Mouse (Mus musculus): ENCODE data around the gene Sema3a. TPM values are rescaled to one million over a fixed set of nuclear protein-coding genes. Genes with fewer than 3 reads are reported as not detected.

Gene Sema3a
- polyA plus RNA-seq (2012; ENCODE audit: insufficient read depth, insufficient read length, missing spikeins): not detected in 2 replicates

DNA sequence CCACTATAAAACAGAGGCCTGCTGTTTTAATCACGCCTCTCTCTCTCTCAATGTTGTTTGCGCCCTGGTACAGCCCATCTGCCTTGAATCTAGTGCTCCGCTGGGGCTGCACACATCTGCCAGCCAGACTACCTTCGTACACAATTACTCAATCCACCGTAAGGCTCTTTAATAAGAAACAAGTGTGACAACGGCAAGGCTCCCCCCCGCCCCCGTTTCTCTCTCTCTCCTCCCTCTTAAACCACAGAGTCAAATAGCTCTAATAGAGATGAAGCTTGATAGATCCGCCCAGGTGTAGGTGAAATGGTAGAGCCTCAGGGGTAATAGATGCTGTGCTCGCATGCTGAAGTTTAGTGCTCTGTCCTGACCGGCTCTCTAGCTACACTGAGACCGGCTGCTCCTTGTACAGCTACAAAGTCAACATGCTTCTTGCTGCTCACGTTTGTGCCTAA is at the start of gene Sema3a:
TSS of gene Sema3a (plus strand) at position 174 of the 452 bp plus-strand sequence.
- Histone ChIP-seq H3K4me3 (ENCODE audit: insufficient read depth, low read depth, low read length) (no peak within 1 kb of the TSS), H3K4me1 (ENCODE audit: control insufficient read depth, insufficient read depth, insufficient read length, low read length) (no peaks in the 10 kb centered on the region), H3K27ac (replicated peaks; ENCODE audit: low read depth, low read length) (no peak within 1 kb of the TSS)

DNA sequence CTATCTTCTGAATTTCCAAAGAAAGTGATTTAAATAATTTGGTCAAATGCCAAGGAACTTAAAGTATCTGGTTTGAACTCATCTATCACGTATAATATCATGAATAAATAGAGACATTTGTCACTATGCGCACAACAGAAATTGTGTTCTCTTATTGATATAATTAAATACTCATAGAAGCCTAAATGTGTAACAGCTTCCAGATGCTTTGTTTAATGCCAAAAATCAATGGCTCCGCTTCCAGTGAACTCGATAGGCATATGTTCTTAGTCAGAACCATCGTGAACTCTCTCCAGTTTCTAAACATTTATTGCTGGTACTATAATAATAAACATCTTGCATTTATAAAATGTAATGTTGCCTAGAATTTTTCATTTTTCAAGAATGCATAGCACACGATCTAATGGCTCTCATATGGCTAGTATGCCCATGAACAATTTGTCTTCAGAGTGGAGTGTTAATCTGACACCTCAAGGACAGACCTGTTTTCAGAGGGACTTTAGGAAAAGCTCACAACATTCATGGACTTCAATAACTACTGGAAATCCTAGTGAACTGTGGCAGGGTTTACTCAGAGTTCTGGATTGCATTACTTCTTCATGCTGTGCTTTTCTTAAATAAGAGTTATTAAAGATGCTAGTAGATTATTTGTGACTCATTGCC is 40.3 kb upstream of the Sema3a start:
- no peak overlapping the region for H3K27ac ChIP-seq (replicated peaks; ENCODE audit: low read depth, low read length)
- no peaks in the 10 kb centered on the region for H3K4me1 ChIP-seq (ENCODE audit: control insufficient read depth, insufficient read depth, insufficient read length, low read length)
- H3K4me3 ChIP-seq (ENCODE audit: insufficient read depth, low read depth, low read length): no peak overlapping the region

DNA sequence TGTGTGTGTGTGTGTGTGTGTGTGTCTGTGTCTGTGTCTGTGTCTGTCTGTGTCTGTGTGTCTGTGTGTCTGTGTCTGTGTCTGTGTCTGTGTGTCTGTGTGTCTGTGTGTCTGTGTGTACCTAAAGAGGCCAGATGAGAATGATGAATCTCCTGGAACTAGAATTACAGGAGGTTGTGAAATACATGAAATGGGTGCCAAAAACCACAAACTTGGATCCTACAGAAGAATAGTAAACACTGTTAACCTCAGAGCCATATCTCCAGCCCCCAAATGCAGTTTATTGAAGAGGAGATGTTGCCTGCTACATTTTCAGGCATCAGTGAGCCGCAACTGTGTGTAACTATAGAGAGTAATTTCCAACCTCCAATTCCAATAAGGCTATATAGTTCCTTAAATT is 34.8 kb upstream of the Sema3a start:
- H3K4me1 ChIP-seq (ENCODE audit: control insufficient read depth, insufficient read depth, insufficient read length, low read length): no peaks in the 10 kb centered on the region
- no peak overlapping the region for H3K27ac ChIP-seq (replicated peaks; ENCODE audit: low read depth, low read length)
- no peak overlapping the region for H3K4me3 ChIP-seq (ENCODE audit: insufficient read depth, low read depth, low read length)

DNA sequence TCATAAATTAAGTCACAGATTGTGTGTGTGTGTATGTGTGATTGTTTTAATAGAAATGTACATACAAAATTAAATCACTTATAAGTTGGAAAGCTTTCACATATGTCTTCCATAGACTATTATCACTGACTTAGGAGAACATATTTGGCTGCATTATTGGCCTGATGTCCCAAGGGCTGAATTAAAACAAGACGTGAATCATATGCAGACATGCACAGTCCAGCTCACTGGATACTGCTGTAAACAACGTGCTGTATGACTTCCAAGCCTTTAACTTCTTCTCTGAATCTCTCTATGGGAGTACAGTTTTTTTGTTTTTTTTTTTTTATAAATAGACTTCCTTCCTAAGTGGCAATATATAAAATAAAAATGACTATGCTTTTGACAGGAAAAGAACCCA is 15.7 kb upstream of the Sema3a start:
- H3K27ac ChIP-seq (replicated peaks; ENCODE audit: low read depth, low read length): no peak overlapping the region
- H3K4me3 ChIP-seq (ENCODE audit: insufficient read depth, low read depth, low read length): no peak overlapping the region

DNA sequence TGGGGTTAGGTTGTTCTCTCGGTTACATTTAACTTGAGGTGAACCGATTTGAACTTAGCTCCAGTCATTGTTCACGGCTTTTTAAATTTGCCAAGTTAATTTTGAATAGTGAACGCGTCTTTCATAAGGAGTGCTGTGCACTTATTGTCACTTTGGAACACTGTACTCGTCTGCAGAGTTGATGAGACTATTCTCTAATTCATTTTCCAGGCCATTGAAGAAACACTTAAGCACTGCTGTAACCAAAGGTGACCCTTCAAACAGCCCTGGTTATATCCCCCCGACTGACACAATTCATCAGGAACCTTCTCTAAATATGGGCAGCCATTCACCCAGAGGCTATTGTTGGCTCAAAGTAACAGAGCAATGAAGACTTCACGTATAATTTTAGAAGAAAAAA is 8.0 kb upstream of the Sema3a start:
- no peak overlapping the region for H3K27ac ChIP-seq (replicated peaks; ENCODE audit: low read depth, low read length)
- no peak overlapping the region for H3K4me3 ChIP-seq (ENCODE audit: insufficient read depth, low read depth, low read length)

More for the DNA sequence above, 15.7 kb upstream of the Sema3a start:
- no peaks in the 10 kb centered on the region for H3K4me1 ChIP-seq (ENCODE audit: control insufficient read depth, insufficient read depth, insufficient read length, low read length)

DNA sequence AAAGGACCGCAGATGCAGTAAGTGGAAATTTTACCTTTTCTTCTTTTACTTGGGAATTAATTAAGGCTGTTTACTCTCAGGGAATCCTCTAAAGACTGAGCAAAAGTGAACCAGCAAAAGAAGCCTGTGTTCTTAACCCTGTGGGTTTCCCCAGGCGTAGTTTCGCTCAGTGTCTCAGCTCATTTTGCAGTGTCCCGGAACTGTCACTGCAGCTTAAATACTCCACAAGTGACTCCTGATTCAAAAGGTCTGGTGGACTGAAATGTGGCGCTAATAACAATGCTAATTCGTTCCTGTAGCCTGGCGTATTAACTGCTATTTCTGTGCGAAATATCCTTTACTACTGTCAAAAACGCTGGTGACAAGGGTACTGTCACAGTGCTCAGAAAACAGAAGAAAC is 543 bp downstream of the Sema3a start:
- H3K27ac ChIP-seq (replicated peaks; ENCODE audit: low read depth, low read length): no peak overlapping the region

More for the DNA sequence above, 8.0 kb upstream of the Sema3a start:
- H3K4me1 ChIP-seq (ENCODE audit: control insufficient read depth, insufficient read depth, insufficient read length, low read length): no peaks in the 10 kb centered on the region

DNA sequence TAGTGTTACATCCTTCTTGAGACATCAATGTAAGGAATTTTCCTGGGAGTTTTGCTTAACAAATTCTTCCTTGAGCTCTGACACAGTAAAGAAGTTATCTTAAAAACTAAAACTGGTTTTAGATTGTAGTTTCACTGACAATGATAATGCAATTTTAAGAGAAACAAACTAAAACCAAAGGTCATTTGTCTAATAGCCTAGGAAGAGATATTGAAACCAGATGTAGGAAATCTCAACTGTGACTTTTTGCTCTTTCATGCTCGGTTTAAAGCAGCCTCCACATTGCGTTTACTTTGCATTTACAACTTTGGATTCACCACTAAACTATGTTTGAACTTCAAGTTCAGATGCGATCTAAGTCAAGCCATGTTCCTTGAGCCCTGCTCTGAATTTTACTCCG is 982 bp downstream of the Sema3a start:
- Histone ChIP-seq H3K27ac (replicated peaks; ENCODE audit: low read depth, low read length) (no peak overlapping the region), H3K4me1 (ENCODE audit: control insufficient read depth, insufficient read depth, insufficient read length, low read length) (no peaks in the 10 kb centered on the region), H3K4me3 (ENCODE audit: insufficient read depth, low read depth, low read length) (no peak overlapping the region)

More for the DNA sequence above, 543 bp downstream of the Sema3a start:
- no peaks in the 10 kb centered on the region for H3K4me1 ChIP-seq (ENCODE audit: control insufficient read depth, insufficient read depth, insufficient read length, low read length)
- no peak overlapping the region for H3K4me3 ChIP-seq (ENCODE audit: insufficient read depth, low read depth, low read length)

DNA sequence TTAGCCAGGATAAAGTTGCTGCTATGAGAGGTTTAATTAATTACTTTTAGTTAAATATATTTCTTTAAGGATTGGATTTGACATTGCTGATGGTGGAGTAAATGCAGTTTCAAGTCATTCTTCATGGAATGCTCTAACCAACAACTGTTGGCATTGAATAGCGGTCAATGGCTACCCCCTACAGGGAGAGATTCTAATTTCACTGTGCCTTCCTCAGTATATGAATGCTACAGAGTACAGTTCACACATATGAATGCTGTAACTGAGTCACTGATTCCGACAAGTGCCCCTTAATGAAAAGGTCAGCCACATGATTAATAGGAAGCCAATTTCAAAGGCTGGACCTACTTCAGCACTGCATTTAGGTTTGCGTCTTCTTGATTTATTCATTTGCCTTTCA is 1.9 kb downstream of the Sema3a start:
- no peaks in the 10 kb centered on the region for H3K4me1 ChIP-seq (ENCODE audit: control insufficient read depth, insufficient read depth, insufficient read length, low read length)
- no peak overlapping the region for H3K27ac ChIP-seq (replicated peaks; ENCODE audit: low read depth, low read length)
- no peak overlapping the region for H3K4me3 ChIP-seq (ENCODE audit: insufficient read depth, low read depth, low read length)

DNA sequence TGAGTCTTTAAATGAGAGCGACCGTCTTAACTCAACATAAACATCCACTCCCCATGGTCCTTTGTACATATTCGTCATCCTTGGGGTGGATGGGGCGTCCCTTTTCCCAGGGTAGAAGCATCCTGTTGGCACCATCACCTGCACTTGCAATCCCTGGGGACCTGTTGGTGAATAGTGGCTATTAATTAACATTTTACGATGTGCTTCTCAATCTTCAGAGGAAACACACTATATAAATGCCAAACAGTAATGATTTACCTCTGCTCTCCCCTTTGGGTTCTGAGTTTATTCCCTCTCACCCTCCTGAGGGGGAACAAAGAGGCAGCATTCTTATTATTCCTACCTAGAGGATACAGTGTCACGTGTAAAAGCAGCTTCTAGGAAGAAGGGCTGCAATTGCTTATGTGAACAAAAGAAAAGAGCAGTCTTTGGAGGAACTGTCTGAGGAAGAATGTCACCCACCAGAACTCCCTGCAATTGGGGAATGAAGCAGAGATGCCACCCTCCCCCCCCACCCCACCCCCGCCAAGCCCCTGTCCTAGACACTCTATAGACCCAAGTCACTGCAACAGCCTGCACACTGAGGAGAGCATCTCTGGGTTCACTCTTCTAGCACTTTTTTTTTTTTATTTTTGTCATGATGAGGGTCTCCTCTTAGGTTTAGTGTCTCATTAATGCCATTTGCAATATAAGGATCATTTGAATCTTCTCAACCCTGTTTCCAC is 19.7 kb downstream of the Sema3a start:
- Histone ChIP-seq H3K27ac (replicated peaks; ENCODE audit: low read depth, low read length) (no peak overlapping the region), H3K4me3 (ENCODE audit: insufficient read depth, low read depth, low read length) (no peak overlapping the region), H3K4me1 (ENCODE audit: control insufficient read depth, insufficient read depth, insufficient read length, low read length) (no peaks in the 10 kb centered on the region)

DNA sequence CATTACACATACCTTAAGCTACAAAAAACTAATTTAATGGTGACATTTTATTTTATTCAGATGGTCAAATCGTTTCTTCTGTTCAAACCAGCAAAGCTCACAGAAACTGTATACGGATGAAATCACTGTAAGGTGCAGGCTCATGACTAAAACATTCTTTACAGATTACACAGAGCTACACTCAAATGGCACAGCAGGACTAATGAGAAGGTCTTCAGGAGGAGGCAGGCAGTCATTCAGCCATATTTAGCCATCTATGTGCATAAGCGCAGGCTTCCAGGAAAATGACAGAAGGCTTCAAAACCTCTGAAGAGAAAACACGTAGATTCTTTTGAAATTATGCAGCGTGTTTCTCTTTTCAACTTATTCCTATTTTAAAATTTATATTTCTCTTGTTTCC is 24.7 kb downstream of the Sema3a start:
- Histone ChIP-seq H3K27ac (replicated peaks; ENCODE audit: low read depth, low read length) (no peak overlapping the region), H3K4me1 (ENCODE audit: control insufficient read depth, insufficient read depth, insufficient read length, low read length) (no peaks in the 10 kb centered on the region), H3K4me3 (ENCODE audit: insufficient read depth, low read depth, low read length) (no peak overlapping the region)

DNA sequence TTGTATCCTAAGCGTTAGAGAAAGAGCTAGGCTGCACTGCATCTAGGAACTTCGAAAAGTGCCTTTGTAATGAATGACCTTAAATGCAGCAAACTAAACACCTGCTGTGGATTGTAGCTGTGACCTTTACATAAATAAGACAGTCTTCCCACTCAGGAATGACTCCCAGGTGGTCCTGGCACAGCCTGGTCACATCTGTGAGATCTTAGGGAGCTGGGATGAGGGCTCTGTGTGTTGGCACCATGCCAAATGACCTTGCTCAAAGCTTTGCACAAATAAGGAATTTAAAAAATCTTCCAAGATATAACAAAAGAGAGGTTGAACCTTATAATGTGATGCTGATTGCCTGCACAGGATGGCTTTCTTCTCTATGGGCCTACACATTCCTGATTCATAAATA is 25.8 kb downstream of the Sema3a start:
- H3K27ac ChIP-seq (replicated peaks; ENCODE audit: low read depth, low read length): no peak overlapping the region
- H3K4me3 ChIP-seq (ENCODE audit: insufficient read depth, low read depth, low read length): no peak overlapping the region
- H3K4me1 ChIP-seq (ENCODE audit: control insufficient read depth, insufficient read depth, insufficient read length, low read length): no peaks in the 10 kb centered on the region

DNA sequence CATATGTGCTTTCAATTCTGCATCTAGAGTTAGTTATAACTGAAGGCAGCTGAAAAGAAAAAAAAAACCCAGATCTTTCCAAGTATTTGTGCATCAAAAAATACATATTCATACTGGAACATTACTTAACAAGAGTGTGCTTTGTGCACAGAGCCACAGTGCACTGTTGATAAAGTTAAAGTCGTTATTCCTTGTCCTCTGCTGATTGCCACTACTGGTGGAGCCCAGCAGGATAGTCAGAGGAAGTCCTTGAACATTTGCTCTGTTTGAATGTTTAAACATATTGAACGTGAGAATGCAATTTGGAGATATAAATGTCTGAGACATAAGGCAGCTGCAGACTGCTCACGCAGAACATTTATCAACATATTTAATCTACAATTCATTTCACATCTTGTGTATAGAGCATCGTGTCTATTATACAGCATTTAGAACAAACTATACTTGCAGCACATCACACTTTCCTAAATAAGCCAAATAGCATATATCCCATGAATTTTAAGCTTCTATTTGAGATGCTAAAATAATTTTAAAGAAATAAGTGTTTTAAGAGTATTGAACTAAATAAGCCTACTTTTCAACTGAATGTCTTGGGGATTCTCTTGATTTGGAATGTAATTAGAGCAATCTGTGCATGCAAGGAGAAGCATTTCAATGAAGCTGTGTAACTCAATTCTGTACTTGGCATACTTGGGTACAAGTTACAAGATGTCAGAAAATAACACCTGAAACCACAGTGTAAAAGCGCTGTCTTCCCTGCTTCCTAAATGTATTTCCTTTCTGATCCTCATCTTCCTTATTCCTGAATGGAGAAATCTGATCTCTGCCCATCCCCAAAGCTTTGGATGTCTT is 32.8 kb downstream of the Sema3a start:
- no peak overlapping the region for H3K4me3 ChIP-seq (ENCODE audit: insufficient read depth, low read depth, low read length)
- H3K27ac ChIP-seq (replicated peaks; ENCODE audit: low read depth, low read length): no peak overlapping the region
- no peaks in the 10 kb centered on the region for H3K4me1 ChIP-seq (ENCODE audit: control insufficient read depth, insufficient read depth, insufficient read length, low read length)

DNA sequence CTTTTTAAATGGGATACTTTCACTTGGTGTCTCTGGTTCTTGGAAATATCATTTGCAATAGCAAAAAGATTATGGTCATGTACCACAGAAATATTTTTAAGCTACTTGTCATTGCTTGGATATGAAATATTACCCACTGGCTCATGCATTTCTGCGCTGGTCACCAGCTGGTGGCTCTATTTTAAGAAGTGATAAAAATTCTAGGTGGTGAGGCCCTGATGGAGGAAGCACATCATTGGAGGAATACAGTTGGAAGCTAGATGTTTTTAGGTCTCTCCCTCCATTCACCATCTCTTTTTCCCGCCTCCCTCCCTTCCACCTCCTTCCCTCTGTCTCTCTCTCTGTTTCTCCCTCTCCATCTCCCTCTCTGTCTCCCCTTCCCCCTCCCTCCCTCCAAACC is 57.0 kb downstream of the Sema3a start:
- no peak overlapping the region for H3K27ac ChIP-seq (replicated peaks; ENCODE audit: low read depth, low read length)
- H3K4me3 ChIP-seq (ENCODE audit: insufficient read depth, low read depth, low read length): no peak overlapping the region
- H3K4me1 ChIP-seq (ENCODE audit: control insufficient read depth, insufficient read depth, insufficient read length, low read length): no peaks in the 10 kb centered on the region

DNA sequence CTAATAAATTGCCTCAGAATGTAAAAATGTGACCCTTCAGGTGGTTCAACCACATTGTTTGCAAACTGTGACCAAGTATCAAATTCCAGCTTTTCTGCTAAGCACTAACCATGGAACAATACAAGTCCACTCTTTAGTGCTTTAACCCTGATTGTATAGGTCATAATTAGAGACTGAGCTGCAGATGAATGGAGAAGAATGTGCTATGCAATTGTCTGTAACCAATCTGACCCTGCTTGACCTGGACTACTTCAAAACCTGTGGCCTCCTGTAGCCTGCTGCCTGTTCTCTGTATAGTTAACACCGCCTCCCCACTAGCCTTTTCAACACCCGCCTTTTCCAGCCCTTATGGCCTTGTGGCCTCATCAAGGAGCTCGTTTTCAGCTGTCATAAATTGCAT is 72.7 kb downstream of the Sema3a start:
- Histone ChIP-seq H3K4me1 (ENCODE audit: control insufficient read depth, insufficient read depth, insufficient read length, low read length) (no peaks in the 10 kb centered on the region), H3K4me3 (ENCODE audit: insufficient read depth, low read depth, low read length) (no peak overlapping the region), H3K27ac (replicated peaks; ENCODE audit: low read depth, low read length) (no peak overlapping the region)

DNA sequence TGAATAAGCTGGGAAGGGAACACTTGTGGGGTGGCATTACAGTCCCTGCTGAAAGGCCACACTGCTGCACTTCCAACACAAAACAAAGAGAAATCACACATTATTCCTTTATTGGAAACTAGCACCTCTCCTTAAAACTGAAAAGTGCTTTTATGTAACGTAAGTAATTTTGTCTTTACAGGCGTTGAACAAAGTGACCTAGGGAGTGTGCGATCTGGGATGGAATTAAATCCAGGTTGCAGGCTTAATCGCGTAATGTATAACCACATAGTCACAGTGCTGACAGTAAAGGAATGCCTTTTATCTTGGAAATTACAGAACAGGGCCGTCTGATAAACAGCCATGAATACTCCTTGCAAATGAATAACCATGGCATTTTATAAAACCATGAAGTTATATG is 74.5 kb downstream of the Sema3a start:
- Histone ChIP-seq H3K27ac (replicated peaks; ENCODE audit: low read depth, low read length) (no peak overlapping the region), H3K4me3 (ENCODE audit: insufficient read depth, low read depth, low read length) (no peak overlapping the region), H3K4me1 (ENCODE audit: control insufficient read depth, insufficient read depth, insufficient read length, low read length) (no peaks in the 10 kb centered on the region)
